Mouse (Mus musculus) retina, embryonic 14.5 days (tissue): ENCODE data around the gene Rnls.

Experiments
- DNase-seq: peaks from one replicate; pipeline ENCODE4 v3.0.0-alpha.2; 2015; ENCODE audit warnings: low spot score

The Rnls gene

GRCm38 (mm10) chr19:33102783-33103139, 289.3 kb downstream of the Rnls start:
- no peak for DNase-seq

GRCm38 (mm10) chr19:33102008-33102782, 289.9 kb downstream of the Rnls start:
- no peak for DNase-seq

GRCm38 (mm10) chr19:33101093-33102007, 290.7 kb downstream of the Rnls start:
- DNase-seq, result no peak

GRCm38 (mm10) chr19:33100598-33100997, 291.5 kb downstream of the Rnls start:
- DNase-seq, result no peak

GRCm38 (mm10) chr19:33100031-33100430, 292.1 kb downstream of the Rnls start:
- DNase-seq, result peak; percentile 56

- peak; percentile 25 for DNase-seq
These were observed 292.8 kb downstream of the Rnls start for GRCm38 (mm10) chr19:33099201-33099788.

DNA sequence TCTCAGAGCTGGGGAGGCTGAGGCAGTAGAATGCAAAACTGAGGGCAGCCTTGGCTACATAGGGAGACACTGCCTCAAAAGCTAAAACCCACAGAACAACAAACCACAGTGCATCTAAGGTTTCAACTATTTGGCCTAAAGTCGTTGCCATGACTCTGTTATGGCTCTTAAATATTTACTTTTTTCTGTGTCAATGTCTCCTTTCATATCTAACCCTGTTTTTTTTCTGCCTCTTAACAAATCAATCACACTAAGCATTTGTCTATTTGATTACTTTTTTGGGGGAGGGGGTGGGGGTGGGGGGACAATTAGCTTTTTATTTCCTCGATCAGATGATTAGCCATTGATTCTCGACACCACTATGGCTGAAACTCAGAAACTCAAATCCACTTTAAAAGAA, 294.4 kb downstream of the Rnls start:
- no peak for DNase-seq

DNA sequence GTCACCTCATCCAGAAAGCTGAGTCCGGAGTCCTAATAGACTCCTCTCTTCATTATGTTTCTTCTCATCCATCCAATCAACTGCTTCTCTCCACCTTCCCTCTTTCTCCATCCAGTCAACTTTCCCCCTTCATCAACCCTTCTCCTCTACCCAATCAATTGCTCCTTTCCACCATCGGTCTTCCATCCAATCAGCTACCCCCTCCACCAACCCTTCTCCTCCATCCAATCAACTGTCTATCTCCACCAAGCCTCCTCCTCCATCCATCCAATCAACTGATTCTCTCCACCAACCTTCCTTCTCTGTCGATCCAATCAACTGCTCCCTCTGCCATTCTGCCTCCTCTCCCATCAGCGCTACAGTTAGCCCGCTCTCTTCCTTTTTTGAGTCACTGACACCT, 295.5 kb downstream of the Rnls start:
- no peak for DNase-seq

GRCm38 (mm10) chr19:33092575-33092974, 299.5 kb downstream of the Rnls start:
- DNase-seq, result no peak

DNA sequence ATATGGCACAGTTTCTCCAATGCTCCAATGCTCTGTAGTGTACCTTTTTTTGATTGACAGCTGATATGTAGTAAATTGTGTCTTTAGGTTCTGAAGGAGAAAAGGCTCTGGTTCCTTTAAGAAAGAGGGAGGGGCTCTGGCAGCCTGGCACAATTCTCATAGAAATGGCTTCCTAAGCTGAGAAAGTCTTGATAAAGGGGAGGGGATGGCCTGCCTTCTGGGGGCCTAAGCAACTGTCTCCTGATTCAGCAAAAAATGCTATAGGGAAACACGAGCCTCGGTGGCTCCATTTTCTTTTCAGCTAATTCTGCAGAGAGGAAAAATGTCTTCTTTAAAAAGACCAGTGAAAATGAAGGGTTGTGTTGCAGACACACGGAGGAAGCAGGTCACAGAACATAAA, 300.8 kb downstream of the Rnls start:
- DNase-seq, result no peak

GRCm38 (mm10) chr19:33088868-33089267, 303.2 kb downstream of the Rnls start:
- DNase-seq, result no peak

GRCm38 (mm10) chr19:33087961-33088360, 304.1 kb downstream of the Rnls start:
- DNase-seq, result no peak
